Mouse (Mus musculus) limb, embryonic 14.5 days (tissue): Measurements from ENCODE around the gene Slc2a9. TPM values are rescaled to one million over a fixed set of nuclear protein-coding genes. Genes with fewer than 3 reads are reported as not detected.

ENCODE experiments used
- ATAC-seq: fragments of 200-750 bp; cut with Nextera tagmentation; 2 replicates; pipeline ENCODE4 v1.8.0; 2017; ENCODE audit warnings: low read depth, moderate number of reproducible peaks, moderate TSS enrichment; ENCODE audit not compliant: low FRiP score
- DNase-seq: peaks from one replicate; pipeline ENCODE4 v3.0.0-alpha.2; 2015; ENCODE audit warnings: low spot score
- H3K27ac ChIP-seq: fragments of 300-500 bp; sonication (generic); replicated peaks from 2 replicates; pipeline ENCODE4 v1.5.1; 2014; ENCODE audit warnings: low read depth, mild to moderate bottlenecking, low read length, moderate library complexity, mixed read lengths
- H3K27me3 ChIP-seq: fragments of 300-500 bp; sonication (generic); 2 replicates; pipeline ENCODE4 v1.6.1; 2014; ENCODE audit warnings: low read length, mixed read lengths; ENCODE audit not compliant: control insufficient read depth, insufficient read depth
- H3K36me3 ChIP-seq: fragments of 300-500 bp; sonication (generic); 2 replicates; pipeline ENCODE4 v1.6.1; 2014; ENCODE audit warnings: mild to moderate bottlenecking, low read length, moderate library complexity, mixed read lengths; ENCODE audit not compliant: control insufficient read depth, insufficient read depth
- H3K4me1 ChIP-seq: fragments of 300-500 bp; sonication (generic); 2 replicates; pipeline ENCODE4 v1.6.1; 2014; ENCODE audit warnings: antibody characterized with exemption, low read length, mixed read lengths; ENCODE audit not compliant: control insufficient read depth, insufficient read depth
- H3K4me2 ChIP-seq: fragments of 300-500 bp; sonication (generic); replicated peaks from 2 replicates; pipeline ENCODE4 v1.6.1; 2014; ENCODE audit warnings: low read depth, mild to moderate bottlenecking, low read length, moderate library complexity; ENCODE audit not compliant: severe bottlenecking
- H3K4me3 ChIP-seq: fragments of 300-500 bp; sonication (generic); replicated peaks from 2 replicates; pipeline ENCODE4 v1.5.1; 2014; ENCODE audit warnings: low read length
- H3K9ac ChIP-seq: fragments of 300-500 bp; sonication (generic); 2 replicates; pipeline ENCODE4 v1.6.1; 2014; ENCODE audit warnings: mild to moderate bottlenecking, low read depth, low read length, moderate library complexity; ENCODE audit not compliant: severe bottlenecking
- H3K9me3 ChIP-seq: fragments of 300-500 bp; sonication (generic); 2 replicates; pipeline ENCODE4 v1.6.1; 2016; ENCODE audit warnings: low read length; ENCODE audit not compliant: control insufficient read depth
- POLR2A ChIP-seq: fragments of 200-500 bp; IDR thresholded peaks from 2 replicates; pipeline ENCODE4 v1.8.0; 2012; ENCODE audit warnings: inconsistent platforms, mild to moderate bottlenecking, moderate library complexity, borderline replicate concordance; ENCODE audit not compliant: insufficient read depth, insufficient read length; ENCODE audit errors: extremely low read depth
- WGBS: fragments of 180-500 bp; shearing (Covaris S2); extraction: QIAGEN DNeasy Blood & Tissue Kit; methylation state at CpG from one replicate; pipeline ENCODE4 v1.1.7; 2014; 5-methylcytosine and 5-hydroxymethylcytosine counted together
- polyA plus RNA-seq, 2 experiments: library from polyadenylated mRNA; depleted of rRNA in 1 of 2; stranded (reverse) in 1 of 2; unstranded in 1 of 2; fragments of >200 nt; fragmentation: Nextera tagmentation in 1 of 2; extraction: Ambion mirVana in 1 of 2; gene quantifications; 2 replicates each; pipeline versions ENCODE4 v1.2.1 to v1.2.3; 2012 to 2014

Gene Slc2a9
- polyA plus RNA-seq, 2 experiments = 0.66 to 0.85 TPM

GRCm38 (mm10) chr5:38504116-38504515 is 1.2 kb upstream of the Slc2a9 start:
- H3K36me3 ChIP-seq = no peaks in the 10 kb centered on the region
- H3K9ac ChIP-seq = no peak overlapping the region
- no peak overlapping the region for H3K27ac ChIP-seq
- H3K4me1 ChIP-seq = no peaks in the 10 kb centered on the region
- H3K4me2 ChIP-seq = no peak overlapping the region
- 83% methylated on average over 1 of the region's 1 CpGs for WGBS
- ATAC-seq (no peak), DNase-seq (no peak)
- no peaks in the 10 kb centered on the region for H3K9me3 ChIP-seq
- no peaks in the 10 kb centered on the region for H3K27me3 ChIP-seq
- no peak overlapping the region for H3K4me3 ChIP-seq
- TF ChIP-seq POLR2A = no peak

DNA sequence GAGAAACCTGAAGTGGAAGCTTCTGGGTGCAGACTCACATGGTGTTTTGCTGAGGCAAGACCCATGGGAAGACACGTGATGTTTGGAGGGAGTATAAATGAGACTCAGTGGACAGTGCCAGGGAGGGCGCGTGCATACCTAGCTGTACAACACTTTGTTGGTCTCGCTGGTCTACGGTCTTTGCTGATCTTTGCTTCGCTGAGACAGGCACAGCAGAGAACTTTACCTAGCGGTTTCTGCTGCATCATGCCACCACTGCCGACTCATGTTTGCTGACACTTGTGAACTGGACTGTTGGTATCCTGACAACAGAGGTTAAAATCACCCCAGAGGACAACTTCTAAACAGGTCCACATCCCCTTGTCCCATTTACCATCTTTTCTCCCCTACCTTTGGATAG is 2.9 kb downstream of the Slc2a9 start:
- ATAC-seq (no peak), DNase-seq (no peak)
- no peak overlapping the region for H3K27ac ChIP-seq
- WGBS = 91% methylated on average over 8 of the region's 8 CpGs
- H3K4me1 ChIP-seq = no peaks in the 10 kb centered on the region
- no peak overlapping the region for H3K4me2 ChIP-seq
- no peaks in the 10 kb centered on the region for H3K27me3 ChIP-seq
- no peaks in the 10 kb centered on the region for H3K9me3 ChIP-seq
- H3K36me3 ChIP-seq = no peaks in the 10 kb centered on the region
- no peak for TF ChIP-seq POLR2A
- no peak overlapping the region for H3K4me3 ChIP-seq
- no peak overlapping the region for H3K9ac ChIP-seq

GRCm38 (mm10) chr5:38499316-38499811 is 3.6 kb downstream of the Slc2a9 start:
- DNase-seq = no peak
- ATAC-seq = no peak; the same call in 1 of the 2 replicates

DNA sequence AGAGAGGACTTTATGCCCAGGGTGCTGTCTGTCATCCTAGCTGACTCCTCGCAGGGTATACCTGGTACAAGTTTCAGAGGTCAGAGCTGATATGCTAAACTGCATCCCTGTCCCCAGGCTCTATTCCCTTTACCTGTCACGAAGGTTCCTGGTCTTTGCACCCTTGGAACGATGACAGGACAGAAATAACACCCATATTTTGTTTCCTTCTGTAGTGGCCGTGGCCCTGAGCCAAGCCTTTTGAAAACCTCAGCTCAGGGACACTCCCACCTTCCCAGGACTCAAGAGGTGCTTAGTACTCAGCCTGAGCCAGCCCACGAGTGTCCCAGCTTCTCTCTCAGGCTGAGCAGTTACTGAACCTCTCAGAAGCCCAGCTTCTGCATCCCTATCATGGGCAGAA is 4.5 kb downstream of the Slc2a9 start:
- no peak for DNase-seq
- Histone ChIP-seq H3K27me3 (no peaks in the 10 kb centered on the region), H3K4me1 (no peaks in the 10 kb centered on the region), H3K36me3 (no peaks in the 10 kb centered on the region), H3K4me3 (no peak overlapping the region), H3K4me2 (no peak overlapping the region), H3K9ac (no peak overlapping the region), H3K27ac (no peak overlapping the region), H3K9me3 (no peaks in the 10 kb centered on the region)
- TF ChIP-seq POLR2A = no peak
- 67% methylated on average over 5 of the region's 5 CpGs for WGBS
- no peak for ATAC-seq

More at GRCm38 (mm10) chr5:38499316-38499811, 3.6 kb downstream of the Slc2a9 start:
- H3K9ac ChIP-seq = no peak overlapping the region
- H3K36me3 ChIP-seq = no peaks in the 10 kb centered on the region
- no peak overlapping the region for H3K27ac ChIP-seq
- H3K27me3 ChIP-seq = no peaks in the 10 kb centered on the region
- H3K9me3 ChIP-seq = no peaks in the 10 kb centered on the region
- TF ChIP-seq POLR2A = no peak
- H3K4me2 ChIP-seq = no peak overlapping the region
- 65% methylated on average over 7 of the region's 7 CpGs for WGBS
- H3K4me3 ChIP-seq = no peak overlapping the region
- H3K4me1 ChIP-seq = no peaks in the 10 kb centered on the region

DNA sequence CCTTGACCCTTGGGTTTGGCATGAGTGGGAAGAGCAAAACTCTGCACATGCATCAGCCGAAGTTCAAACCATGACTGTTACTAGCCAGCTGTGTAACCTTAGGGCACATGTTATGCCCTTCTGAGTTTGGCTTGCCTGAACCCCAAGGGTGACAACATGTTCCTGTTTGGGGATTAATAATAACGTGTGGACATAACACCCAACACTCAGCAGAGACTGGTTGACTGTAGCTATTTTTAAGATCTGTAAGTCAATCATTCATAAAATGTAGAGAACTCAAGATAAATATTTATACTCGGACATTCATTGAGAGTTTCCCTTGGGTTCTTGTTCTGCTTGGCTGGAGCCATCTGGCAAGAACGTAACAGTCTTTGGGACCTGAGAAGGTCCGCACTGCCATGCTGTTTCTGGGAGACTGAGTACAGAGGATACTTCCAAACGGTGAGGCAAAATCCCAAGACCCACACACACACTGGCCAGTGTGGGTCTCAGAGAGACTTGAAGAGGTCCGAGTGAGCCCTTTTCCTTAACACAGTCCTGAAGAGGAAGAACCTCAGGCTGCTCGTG is 6.4 kb downstream of the Slc2a9 start:
- ATAC-seq = no peak
- 79% methylated on average over 8 of the region's 8 CpGs for WGBS

More for the DNA sequence above, 6.4 kb downstream of the Slc2a9 start:
- no peaks in the 10 kb centered on the region for H3K36me3 ChIP-seq
- no peak overlapping the region for H3K27ac ChIP-seq
- H3K9me3 ChIP-seq = no peaks in the 10 kb centered on the region
- H3K4me3 ChIP-seq = no peak overlapping the region
- no peaks in the 10 kb centered on the region for H3K27me3 ChIP-seq
- no peak for DNase-seq
- no peaks in the 10 kb centered on the region for H3K4me1 ChIP-seq
- no peak overlapping the region for H3K9ac ChIP-seq
- TF ChIP-seq POLR2A = no peak
- H3K4me2 ChIP-seq = no peak overlapping the region
